Mouse (Mus musculus) hematopoietic stem cell, adult 5-6 weeks (primary cell): ENCODE data around the gene Gm36245. TPM values are rescaled to one million over a fixed set of nuclear protein-coding genes. Genes with fewer than 3 reads are reported as not detected.

ENCODE experiments used
- total RNA-seq: library from RNA; stranded (forward); fragments of 172-1452, 232-1000 nt; gene quantifications from 2 replicates; pipeline ENCODE4 v1.2.3, GENCODE M21; 2017

Gene Gm36245
- total RNA-seq, 1 experiment from 2014 or later = not detected

Other genes with a start within 250 kb of the Gm36245 start
- not detected in 2 replicates for gene Apol7a, start 200.1 kb upstream of the Gm36245 start, total RNA-seq
- gene Apol9a, start 188.1 kb upstream of the Gm36245 start, total RNA-seq = not detected in 2 replicates
- not detected in 2 replicates for gene Apol7b, start 151.8 kb upstream of the Gm36245 start, total RNA-seq
- gene Apol10a, start 122.2 kb upstream of the Gm36245 start, total RNA-seq = not detected in 2 replicates
- not detected in 2 replicates for gene Apol11a, start 91.0 kb upstream of the Gm36245 start, total RNA-seq
- not detected in 2 replicates for gene Apol7c, start 65.9 kb upstream of the Gm36245 start, total RNA-seq
- not detected in 2 replicates for gene 1700025B11Rik, start 37.4 kb upstream of the Gm36245 start, total RNA-seq
- gene Apol10b, start 3.1 kb upstream of the Gm36245 start, total RNA-seq = not detected in 2 replicates
- 0.65 TPM in 1 of 2 replicates, not detected in the other for gene Apol11b, start 44.0 kb downstream of the Gm36245 start, total RNA-seq
- gene Apol7e, start 99.6 kb downstream of the Gm36245 start, total RNA-seq = 11.5 and 12.3 TPM in 2 replicates
- 1.2 and 1.5 TPM in 2 replicates for gene Apol9b, start 129.8 kb downstream of the Gm36245 start, total RNA-seq
- 0.75 and 1.7 TPM in 2 replicates for gene Apol8, start 157.7 kb downstream of the Gm36245 start, total RNA-seq
- gene Myh9, start 242.9 kb downstream of the Gm36245 start, total RNA-seq = 302 and 384 TPM in 2 replicates